Mouse (Mus musculus) mesoderm, embryonic 11.5 days (tissue): ENCODE results near the gene Spef2.
"Not testable (repeated sequence)": the region's sequence is repeated elsewhere in the genome, so short reads cannot be mapped to it uniquely, and the experiment has no call there.

Source experiments
- DNase-seq: peaks from one replicate; pipeline ENCODE4 v3.0.0-alpha.2; 2012; ENCODE audit warnings: low read depth, low spot score

The Spef2 gene

DNA sequence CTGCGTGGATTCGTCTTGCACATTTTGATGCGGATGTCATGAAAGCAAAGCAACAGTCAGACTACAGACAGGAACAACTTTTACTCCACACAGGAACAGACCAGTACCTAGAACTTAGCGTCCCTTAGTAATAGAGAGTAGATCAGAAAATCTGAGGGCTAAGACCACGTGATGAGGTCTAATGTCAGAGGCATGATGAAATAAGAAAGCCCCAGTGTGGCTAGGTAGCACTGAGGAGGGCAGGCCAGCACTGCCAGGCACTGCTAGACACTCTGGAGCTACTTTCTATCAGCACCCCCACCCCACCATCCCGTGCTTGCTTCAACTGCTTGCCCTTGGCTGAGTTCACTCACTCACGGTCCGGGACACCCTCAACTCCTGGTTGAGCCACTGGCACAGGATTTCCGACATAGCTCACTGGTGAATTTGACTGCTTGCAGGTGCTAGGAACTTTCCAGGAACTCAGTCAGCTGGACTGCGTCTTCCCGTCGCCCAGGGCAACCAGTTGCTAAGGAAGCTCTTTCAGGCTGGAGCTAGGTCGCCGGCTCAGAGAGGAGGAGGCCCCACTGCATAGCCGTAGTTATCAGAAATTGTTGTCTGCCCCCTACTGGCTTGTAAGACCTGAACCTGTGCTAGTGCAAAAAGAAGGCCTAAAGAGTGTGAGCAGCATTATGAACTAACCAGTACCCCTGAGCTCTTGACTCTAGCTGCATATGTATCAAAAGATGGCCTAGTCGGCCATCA lies at the start of gene Spef2:
Spef2 (minus strand) TSS at position 510 of the 744 bp plus-strand sequence.
- DNase-seq = peak; percentile 80

DNA sequence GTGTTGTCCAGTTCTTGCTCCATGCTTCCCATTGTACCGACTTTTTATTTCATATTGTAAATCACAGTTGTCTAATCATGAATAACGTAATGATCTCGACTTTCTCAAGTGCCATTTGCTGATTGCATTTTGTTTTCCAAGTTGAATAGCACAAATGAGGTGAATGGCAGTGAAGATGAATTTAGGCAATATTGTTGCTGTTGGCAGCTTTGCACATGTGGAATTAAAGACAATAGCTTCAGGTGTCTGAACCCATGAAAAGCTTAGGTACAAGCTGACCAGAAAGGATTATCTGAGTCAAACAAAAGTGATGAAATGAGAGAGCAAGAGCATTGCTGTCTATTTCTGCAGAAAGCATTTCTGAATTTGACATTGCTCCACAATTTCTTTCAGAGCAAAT lies 45.5 kb upstream of the Spef2 start:
- DNase-seq = no peak

DNA sequence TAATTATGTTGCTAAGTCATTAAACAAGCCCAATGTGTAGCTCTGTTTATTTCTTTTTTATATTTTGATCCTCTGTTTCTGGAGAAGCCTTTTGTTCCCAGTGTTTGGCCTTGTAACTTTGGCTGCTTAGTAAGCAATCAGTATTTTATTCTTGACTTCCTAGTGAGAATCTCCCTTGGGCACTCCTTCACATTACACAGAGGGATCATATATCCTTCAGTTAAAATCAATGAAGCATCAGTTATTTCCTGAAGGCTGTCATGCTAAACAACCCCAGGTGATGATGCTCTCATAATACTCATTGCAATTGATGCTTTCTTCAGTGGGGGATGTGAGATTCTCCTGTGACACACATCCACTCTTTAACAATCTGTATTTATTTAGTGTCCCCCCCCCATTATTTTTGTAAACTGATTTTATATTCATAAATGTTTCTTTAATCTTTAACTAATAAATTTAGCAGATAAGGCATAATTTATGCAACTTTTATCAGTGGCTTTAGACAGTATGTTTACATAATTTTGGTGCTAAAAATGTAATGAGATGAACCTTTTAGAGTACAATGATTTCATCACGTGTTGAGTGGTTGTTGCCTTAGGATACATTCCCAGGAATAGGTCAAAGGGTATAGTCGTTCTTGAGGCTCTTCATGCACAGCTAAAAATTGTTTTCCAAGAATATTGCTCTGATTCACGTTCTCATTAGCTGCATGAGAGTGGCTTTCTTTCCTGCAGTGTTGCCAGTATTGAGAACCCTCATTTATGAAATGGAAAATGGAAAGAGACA lies 39.8 kb upstream of the Spef2 start:
- no peak for DNase-seq

DNA sequence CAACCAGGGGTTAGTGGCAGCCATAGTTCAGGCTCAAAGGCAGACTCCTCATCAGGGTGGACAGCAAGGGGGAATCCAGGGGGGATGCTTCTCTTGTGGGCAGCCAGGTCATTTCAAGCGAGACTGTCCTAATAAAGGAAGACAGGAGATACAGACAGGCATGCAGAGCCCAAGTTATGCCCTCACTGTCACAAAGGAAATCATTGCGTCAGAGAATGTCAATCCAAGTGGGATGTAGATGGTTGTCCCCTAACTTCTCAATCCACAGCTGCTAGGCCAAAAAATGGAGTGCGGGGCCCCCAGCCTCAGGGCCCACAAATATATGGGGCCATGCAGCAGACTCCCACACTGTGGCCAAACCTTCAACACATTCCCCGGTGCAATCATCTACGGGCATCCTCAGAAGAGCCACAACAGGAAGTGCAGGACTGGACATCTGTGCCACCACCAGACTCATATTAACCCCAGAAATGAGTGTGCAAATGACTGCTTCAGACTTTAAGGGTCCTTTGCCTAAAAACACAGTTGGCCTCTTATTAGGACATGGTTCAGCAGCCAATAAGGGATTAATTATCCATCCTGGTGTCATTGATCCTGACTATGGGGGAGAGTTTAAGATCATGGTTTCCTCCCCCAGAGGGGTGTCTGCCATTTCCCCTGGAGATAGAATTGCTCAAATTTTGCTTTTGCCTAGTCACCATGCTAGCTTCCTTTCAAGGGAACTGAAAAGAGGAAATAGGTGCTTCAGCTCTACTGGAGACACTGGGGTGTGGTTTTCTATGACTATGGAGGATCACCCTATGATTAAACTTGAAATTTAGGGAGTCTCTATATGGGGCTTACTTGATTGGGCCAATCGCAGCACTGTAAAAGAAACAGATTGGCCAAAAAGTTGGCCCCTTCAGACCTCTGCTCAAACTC lies 25.8 kb upstream of the Spef2 start:
- not testable (repeated sequence) for DNase-seq

DNA sequence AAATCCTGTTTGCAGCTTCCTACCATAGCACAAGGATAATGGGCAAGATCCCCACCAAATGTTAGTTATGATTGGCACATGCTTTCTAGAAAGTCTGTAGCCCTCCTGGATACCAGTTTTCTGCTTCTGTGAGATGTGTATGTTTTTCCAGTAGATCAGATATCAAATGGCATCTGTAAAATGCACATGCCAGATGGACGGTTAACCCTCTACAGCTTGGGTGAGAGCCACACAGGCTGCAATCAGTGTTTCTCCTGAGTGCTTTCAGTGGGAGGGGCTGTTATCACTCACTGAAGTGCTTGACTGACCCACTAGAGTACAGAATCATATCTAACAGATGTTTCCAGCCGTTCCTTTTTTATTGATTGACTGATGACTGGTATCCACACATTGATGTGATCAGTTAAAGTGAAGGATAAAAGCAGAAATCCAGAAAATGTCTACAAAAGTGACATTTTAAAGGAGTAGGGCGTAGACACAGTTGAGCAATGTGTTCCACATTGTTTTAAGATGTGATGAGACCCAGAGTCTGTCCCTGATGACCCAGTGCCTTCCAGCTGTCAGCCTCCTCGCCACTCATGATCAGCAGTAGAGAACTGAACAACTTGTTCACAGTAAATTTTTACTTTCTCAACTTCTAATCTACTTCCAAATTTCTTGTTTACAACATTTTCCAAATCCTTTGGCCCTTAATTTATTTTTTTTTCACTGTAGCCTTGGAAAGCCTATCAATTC lies 19.7 kb upstream of the Spef2 start:
- DNase-seq = peak; percentile 44

DNA sequence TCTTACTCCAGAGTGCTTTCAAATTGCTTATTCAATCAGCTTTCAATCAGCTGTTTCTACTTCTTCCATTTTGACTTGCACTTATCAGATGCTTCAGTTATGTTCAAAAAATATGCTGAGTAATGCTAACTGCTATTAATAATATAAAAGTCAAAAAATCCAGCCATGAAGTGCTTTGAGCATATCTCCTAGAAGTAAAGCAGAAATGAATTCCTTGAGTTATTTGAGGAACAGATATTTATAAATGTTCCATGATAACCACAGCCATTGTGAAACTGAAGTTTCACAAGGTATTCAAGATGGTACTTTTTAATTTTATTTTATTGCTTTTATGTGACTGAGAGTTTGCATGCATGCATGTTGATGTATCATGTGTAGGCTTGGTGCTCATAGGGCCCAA lies 18.4 kb upstream of the Spef2 start:
- DNase-seq = no peak

DNA sequence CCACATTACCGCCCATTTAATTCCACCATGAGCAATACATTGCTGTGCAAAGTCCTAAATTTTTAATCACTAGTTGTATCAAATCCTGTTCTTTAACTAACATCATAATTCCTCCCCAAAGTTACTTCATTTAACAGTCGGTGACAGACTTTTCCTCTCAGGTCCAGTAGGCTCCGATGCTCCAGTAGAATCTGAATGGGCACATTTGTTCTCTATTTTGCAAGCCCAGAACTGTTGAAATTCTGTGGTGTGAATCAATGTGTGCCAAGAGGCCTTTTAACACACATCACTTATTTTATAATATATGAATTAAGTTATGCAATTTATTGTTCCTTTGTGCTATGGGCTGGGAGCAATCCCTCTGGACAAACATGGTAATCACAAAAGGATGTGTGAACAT lies 2.3 kb upstream of the Spef2 start:
- DNase-seq = no peak

DNA sequence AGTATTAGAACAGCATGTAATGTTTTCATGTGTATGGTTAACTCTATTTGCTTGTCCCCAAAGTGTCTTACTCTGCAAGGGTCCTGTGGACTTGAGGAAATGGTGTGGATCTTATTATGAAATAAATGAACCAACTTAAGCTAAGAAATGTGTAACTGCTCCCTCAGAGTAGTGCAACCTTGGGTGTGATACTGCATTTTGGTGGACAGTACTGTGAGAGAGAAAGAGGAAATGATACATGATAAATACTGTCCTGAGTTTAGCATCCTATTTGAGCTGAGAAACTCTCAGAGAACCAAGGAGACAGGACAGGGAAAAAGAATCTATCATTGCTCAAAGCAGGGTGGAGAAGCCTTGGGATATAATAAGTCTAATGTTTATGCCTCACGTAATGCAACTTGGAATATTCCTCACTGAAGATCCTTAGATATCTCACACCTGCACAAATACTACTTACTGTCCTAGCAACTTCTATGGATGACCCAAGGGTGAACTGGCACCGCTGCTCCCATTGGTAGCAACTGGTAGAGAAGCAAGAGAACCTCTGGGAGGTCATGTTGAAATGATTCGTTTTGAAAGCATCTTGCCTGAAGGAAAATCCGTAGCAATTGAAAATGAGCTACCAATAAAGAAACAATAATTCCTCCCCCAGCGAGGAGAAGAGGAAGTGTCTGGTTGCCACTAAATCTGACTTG lies 1.1 kb downstream of the Spef2 start:
- DNase-seq = no peak

DNA sequence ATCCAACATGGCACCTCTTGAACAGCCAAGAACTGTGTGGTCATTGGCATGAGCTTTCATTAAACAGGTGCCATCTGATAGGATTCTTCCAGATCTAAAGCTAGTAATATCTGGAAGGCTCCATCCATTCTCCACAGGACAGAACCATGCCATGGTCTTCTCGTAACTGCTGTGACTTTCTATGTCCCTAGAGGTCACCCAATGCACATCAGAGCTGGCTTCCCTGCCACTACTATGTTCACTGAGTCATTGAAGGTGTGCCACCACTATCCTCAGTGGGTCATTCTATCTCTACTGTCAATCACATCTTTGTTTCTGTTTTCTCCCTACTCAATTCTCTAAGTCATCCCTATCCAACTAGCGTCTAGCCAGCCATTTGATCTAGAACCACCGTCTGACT lies 6.5 kb downstream of the Spef2 start:
- DNase-seq = no peak

DNA sequence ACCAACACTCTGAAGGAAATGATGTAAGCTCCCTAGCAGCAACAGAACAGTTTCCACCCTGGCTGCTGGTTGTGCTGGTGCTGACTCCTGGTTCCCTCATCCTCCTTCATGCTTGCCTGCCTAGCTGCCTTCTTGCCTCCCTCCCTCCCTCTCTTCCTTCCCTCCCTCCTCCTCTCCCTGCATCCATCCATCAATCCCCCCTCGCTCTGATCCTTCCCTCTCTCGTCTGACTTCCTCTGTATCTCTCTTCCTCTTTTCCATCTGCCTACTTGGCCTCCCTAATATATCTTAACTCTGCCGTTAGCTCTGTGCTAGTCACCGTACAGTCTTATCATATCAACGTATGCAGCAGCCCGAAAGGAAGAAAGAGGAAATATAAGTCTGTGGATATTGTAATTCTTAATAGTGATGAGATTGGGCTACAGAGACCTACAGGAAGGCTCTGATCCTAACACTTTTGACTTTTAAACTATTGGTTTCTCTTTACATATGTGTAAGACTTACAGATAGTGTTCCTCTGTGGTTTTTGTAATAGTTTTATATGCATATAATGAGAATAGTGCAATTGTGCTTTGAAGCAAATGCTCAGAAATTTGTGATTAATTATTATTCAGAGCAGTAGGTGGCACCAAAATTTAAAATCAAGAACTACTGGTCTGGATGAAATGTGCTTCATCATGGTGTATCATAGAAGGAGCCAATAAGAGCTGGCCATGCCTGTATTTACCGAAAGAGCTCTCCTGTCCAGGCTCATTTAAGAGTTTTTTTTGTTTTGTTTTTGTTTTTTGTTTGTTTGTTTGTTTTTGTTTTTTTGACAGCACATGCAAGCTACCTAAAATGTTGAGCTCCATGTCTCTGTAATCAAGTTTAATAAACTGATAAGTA lies 33.9 kb downstream of the Spef2 start:
- no peak for DNase-seq

DNA sequence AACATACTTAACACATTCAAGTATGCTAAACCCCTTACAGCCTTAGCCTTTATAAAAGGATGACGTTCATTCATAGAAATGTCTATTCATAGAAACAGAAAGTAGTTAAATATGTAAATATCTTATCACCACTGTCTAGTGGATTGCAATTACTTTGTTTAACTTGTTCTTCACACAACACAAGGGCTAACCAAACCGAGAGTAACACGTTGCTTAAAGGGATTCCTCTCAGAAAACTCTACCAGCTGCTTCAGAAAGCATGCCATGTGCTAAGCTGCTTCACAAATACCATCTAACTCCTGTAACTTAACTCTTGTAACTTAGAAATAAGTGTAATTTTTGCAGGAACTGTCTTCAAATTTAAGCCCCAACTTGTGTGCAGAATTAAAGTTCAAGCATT lies 35.0 kb downstream of the Spef2 start:
- DNase-seq = no peak

DNA sequence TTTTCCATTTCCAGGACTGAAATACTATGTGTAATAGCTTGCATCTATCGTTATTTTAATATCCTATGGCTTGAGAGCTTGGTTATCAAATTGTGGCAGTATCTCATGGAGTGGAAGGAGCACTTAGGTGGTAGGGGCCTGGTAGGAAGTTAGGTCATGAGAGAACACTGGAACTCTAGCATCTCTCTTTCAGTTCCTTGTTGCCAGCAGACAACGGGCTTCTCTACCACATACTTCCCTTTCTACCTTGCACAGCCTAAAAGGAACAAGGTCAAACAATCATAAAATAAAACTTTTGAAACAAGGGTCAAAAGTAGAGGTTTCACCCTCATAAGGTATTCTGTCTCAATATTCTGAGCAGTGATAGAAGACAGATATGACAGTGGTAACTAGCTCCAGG lies 38.3 kb downstream of the Spef2 start:
- no peak for DNase-seq

DNA sequence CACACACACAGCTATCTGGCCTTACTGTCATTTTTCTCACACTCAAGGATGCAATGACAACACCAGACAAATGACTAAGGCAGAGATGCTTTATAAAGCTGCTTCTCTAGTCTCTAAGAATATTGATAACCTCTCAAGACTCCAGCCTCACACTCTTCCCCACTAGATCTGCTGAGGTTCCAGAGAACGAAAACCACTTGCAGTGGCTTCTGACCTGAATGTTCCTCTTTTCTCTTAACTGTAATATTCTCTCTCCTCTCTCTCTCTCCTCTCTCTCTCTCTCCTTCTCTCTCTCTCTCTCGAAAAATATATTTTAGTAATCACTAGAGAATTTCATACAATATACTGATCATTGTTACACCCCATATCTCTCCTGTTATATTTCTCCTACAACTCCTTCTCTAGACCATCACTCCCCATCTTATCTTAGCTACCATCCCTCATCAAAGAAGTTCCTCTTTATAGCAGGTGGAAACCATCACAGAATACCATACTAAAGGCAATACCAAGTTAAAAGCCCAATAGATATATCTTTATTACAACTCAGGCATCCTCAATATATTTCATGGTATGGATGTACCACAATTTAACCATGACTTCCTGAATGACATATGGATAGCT lies 42.7 kb downstream of the Spef2 start:
- DNase-seq = no peak

DNA sequence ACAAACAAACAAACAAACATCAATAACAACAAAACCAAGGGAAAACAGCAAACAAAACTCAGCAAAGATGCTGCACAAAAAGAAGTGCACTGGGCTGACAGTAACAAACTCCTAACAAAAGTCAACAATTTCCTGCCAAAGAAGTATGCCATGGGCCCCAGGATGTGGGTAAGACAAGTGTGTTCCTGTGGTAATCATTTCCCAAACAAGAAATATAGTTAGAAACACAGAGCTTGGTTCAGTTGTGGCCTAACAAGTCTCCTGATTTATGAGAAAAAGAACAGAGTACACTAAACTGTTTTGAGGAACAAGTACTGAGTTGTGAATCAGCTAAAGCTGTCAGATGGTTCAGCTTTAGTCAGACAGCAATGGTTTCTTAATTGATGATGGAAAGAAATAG lies 46.8 kb downstream of the Spef2 start:
- no peak for DNase-seq

DNA sequence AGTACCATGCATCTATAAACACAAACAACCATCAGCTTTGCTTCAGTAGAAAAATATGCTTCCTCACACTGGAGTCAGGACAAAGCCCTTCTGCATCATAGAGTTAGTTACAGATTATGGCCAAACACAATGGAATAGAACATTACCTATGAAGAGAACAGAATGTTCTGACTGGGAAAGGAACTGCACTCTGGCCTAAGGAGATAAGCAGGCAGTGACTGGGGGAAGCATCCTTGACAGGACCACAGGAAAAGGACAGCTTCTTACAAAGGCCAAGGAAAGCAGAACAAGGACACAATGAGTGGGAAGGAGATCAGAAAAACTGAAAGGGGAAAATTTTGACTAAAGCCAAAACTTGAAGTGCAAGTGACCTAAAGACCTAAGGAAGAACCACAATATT lies 56.9 kb downstream of the Spef2 start:
- DNase-seq = no peak

DNA sequence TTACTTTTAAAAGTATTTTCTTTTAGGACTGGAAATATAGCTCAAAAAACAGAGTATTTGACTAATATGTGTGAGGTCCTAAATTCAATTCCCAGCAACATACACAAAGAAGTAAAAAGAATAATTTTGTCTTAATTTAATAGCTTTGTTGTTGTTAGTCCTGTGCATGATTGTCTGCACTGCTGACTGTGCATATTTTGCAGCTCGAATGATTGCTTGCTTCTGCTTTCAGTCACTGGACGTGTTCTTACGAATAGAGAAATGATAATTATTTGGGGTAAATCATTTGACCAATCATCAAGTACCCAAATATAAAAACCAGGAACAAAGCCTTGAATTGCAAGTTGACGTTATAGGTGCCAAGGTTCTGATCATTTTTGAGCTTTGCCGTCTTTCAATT lies 57.8 kb downstream of the Spef2 start:
- DNase-seq = no peak

DNA sequence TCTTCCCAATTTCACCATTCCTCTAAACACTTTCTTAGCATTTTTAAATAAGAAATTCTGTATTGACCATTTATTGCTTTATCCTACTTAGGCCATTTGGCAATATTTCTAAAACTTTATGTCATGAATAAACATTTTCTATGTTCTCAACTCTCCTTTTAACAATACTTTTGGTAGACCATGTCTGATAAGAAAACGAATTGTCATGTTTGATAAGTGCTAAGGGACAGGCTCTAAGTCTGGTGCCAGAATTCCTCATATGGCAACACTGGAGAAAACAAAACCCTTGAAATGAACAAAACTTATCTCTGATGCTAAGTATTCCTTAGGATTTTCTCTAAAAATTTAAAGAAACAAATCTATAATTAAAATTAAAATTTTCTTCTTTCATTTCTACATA lies 58.2 kb downstream of the Spef2 start:
- DNase-seq = no peak

DNA sequence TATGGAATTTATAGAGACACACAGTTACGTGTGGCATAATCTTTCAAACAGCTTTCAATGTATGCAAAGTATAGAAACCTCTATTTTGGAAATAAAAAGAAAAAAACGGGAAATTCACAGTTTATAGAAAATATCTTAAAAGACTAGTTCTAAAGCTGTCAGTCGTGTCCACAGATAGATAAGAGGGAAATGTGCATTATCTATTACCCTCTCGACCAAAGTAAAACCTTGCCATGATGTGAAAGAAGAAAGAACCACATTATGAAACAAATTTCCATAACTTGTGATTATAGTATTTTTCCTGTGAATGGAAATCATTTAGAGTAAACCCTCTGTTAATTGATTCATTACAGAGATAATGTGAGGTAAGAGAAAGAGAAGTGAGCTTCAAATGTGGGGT lies 65.2 kb downstream of the Spef2 start:
- no peak for DNase-seq

DNA sequence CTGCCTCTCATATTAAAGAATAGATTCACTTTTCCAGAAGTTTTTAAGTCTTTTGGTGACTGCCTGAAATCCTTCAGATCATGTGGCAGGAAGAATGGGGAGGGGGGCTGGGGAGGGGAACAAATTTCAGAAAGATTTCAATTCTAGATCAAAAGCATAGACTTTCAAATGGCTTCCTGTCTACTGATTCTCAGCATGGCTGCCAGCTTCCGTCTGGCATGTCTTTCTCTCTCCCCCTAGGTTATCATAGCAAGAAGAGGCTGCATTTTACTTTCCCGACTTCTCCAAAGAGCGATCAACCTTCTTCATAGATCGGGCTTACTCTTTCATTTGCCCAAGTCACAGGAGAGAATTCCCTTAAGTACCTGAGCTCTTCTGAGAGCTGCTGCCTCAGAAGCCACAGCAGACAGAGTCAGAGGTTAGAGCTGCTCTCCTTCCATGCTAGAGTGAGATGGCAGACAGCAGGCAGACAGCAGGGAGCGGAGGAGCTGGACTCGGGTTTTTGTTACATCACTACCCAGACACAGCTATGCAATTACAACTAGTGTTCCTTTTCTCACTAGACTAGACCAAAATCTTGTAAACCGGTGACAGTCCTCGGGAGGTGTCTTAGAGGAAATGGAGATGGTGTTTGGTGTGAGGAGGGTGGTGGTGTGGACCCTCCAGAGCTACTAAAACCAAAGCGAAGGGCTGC lies 71.2 kb downstream of the Spef2 start:
- no peak for DNase-seq
